Mouse (Mus musculus): ENCODE results near the gene Il1rn. TPM values are rescaled to one million over a fixed set of nuclear protein-coding genes. Genes with fewer than 3 reads are reported as not detected.

Il1rn gene
- polyA plus RNA-seq, 1 experiment from 2014 or later = 19.0 TPM

- peak within 1 kb of the TSS; percentile 60 for H3K9ac ChIP-seq (replicated peaks)
- WGBS (ENCODE audit: insufficient replicate concordance) = 3% methylated on average over 47 of the region's 47 CpGs
- TF ChIP-seq EP300 (IDR thresholded peaks at IDR 0.05; ENCODE audit: low read depth) (no peak), CTCF (IDR thresholded peaks at IDR 0.05; ENCODE audit: low read depth) (peak; percentile 40)
- peak within 1 kb of the TSS; percentile 40 for H3K27ac ChIP-seq (ENCODE audit: low read depth)
- peak; percentile 80 for DNase-seq
- H3K4me1 ChIP-seq (ENCODE audit: insufficient read depth) = 0 out of 2 replicates have a peak, but pooled peaks cover 2% of the 10 kb centered on the region
- no peaks in the 10 kb centered on the region for H3K27me3 ChIP-seq (ENCODE audit: insufficient read depth, low read length)
- peak; percentile 97 for ATAC-seq
- H3K4me2 ChIP-seq (ENCODE audit: low read depth, low read length) = peak within 1 kb of the TSS; percentile 79
- H3K4me3 ChIP-seq (ENCODE audit: low read depth, low read length) = peak within 1 kb of the TSS; percentile 50
- no peaks in the 10 kb centered on the region for H3K9me3 ChIP-seq (ENCODE audit: low read length)
- no peaks in the 10 kb centered on the region for H3K36me3 ChIP-seq (replicated peaks; ENCODE audit: insufficient read depth, low read length)
Measured at GRCm38 (mm10) chr2:24367030-24367894, 30.6 kb downstream of the Il1rn start, which contains the start of gene Psd4. Gene Psd4, plus strand, starts transcription at chr2:24367580.

DNA sequence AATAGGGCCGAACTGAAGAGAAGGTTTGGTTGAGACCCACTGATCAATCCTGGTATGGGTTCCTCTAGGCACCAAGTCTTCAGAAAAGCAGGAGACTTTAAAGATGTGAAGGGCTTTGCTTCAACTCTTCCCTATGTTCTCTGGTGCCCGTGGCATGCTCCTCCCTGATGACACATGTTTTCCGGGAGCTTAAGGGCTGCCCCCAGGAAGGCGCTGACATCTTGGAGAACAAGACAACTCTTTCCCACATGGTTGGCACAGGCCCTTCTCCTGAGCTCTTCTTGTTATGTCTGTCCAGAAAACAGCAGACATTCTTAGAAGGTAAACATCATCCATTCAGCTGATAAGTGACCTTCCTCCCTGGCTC is 31.2 kb downstream of the Il1rn start:
- no peaks in the 10 kb centered on the region for H3K27me3 ChIP-seq (ENCODE audit: insufficient read depth, low read length)
- ATAC-seq = 0 out of 2 replicates have a peak, but pooled peaks have one; percentile 0

GRCm38 (mm10) chr2:24378747-24379450 is 42.2 kb downstream of the Il1rn start:
- Histone ChIP-seq H3K36me3 (replicated peaks; ENCODE audit: insufficient read depth, low read length) (no peaks in the 10 kb centered on the region), H3K4me3 (ENCODE audit: low read depth, low read length) (no peak overlapping the region), H3K27ac (ENCODE audit: low read depth) (no peak overlapping the region), H3K9me3 (ENCODE audit: low read length) (no peaks in the 10 kb centered on the region), H3K4me1 (ENCODE audit: insufficient read depth) (peaks cover 18% of the 10 kb centered on the region), H3K9ac (replicated peaks) (no peak overlapping the region), H3K4me2 (ENCODE audit: low read depth, low read length) (no peak overlapping the region), H3K27me3 (ENCODE audit: insufficient read depth, low read length) (no peaks in the 10 kb centered on the region)
- ATAC-seq (peak; percentile 80), DNase-seq (peak; percentile 10)
- 66% methylated on average over 5 of the region's 5 CpGs for WGBS (ENCODE audit: insufficient replicate concordance)
- TF ChIP-seq CTCF (IDR thresholded peaks at IDR 0.05; ENCODE audit: low read depth) (no peak), EP300 (IDR thresholded peaks at IDR 0.05; ENCODE audit: low read depth) (no peak)

More for the DNA sequence above, 31.2 kb downstream of the Il1rn start:
- peak overlapping the region; percentile 79 for H3K4me2 ChIP-seq (ENCODE audit: low read depth, low read length)
- WGBS (ENCODE audit: insufficient replicate concordance) = 42% methylated on average over 4 of the region's 4 CpGs
- no peak for TF ChIP-seq CTCF (IDR thresholded peaks at IDR 0.05; ENCODE audit: low read depth)
- TF ChIP-seq EP300 (IDR thresholded peaks at IDR 0.05; ENCODE audit: low read depth) = no peak
- 0 out of 2 replicates have a peak, but pooled peaks cover 2% of the 10 kb centered on the region for H3K4me1 ChIP-seq (ENCODE audit: insufficient read depth)
- H3K4me3 ChIP-seq (ENCODE audit: low read depth, low read length) = peak overlapping the region; percentile 50
- H3K9ac ChIP-seq (replicated peaks) = peak overlapping the region; percentile 60
- peak; percentile 13 for DNase-seq
- H3K36me3 ChIP-seq (replicated peaks; ENCODE audit: insufficient read depth, low read length) = no peaks in the 10 kb centered on the region
- H3K9me3 ChIP-seq (ENCODE audit: low read length) = no peaks in the 10 kb centered on the region
- peak overlapping the region; percentile 40 for H3K27ac ChIP-seq (ENCODE audit: low read depth)

DNA sequence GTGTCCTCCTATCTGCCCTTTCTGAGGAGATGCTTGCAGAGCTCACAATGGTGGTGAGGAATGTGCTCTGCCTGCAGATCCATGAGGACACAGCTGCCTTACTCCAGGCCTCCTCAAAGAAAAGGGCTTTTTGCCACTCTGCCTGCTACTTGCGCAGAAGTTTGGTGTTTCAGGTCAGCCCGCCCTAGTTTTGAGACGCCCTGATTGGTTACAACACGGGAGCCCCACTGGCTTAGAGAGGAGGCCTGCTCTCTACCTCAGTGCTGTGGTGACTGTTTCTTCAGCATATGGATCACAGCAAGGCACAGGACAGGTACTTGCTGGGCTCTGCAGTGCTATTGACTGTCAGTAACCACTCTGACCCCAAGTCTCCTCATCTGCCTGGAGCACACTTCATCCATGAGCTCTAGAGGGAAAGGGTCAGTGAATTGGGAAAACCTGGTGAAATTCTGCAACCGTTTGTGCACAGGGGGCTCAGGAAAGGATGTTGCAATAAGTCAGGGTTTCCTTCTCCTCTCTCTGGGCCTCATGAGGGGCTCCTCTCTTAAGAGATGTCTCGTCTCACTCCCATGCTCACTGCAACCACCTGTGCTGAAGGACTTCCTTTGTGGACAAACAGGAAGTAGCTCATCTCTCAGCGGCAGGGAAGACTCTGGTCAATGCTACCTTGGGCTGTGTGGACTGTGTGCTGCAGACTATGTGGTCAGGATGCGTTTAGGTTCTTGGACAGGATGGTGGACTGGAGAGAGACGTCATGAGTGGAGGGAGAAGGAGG is 46.0 kb downstream of the Il1rn start:
- WGBS (ENCODE audit: insufficient replicate concordance) = 44% methylated on average over 9 of the region's 9 CpGs
- Histone ChIP-seq H3K4me1 (ENCODE audit: insufficient read depth) (peaks cover 38% of the 10 kb centered on the region), H3K4me3 (ENCODE audit: low read depth, low read length) (no peak overlapping the region)

GRCm38 (mm10) chr2:24383636-24384035 is 47.0 kb downstream of the Il1rn start:
- Histone ChIP-seq H3K4me1 (ENCODE audit: insufficient read depth) (peaks cover 37% of the 10 kb centered on the region), H3K27me3 (ENCODE audit: insufficient read depth, low read length) (no peaks in the 10 kb centered on the region), H3K9ac (replicated peaks) (no peak overlapping the region), H3K27ac (ENCODE audit: low read depth) (peak overlapping the region; percentile 39; the same call in 1 of the 2 replicates), H3K4me3 (ENCODE audit: low read depth, low read length) (no peak overlapping the region), H3K4me2 (ENCODE audit: low read depth, low read length) (no peak overlapping the region), H3K9me3 (ENCODE audit: low read length) (no peaks in the 10 kb centered on the region), H3K36me3 (replicated peaks; ENCODE audit: insufficient read depth, low read length) (no peaks in the 10 kb centered on the region)
- no peak for TF ChIP-seq EP300 (IDR thresholded peaks at IDR 0.05; ENCODE audit: low read depth)
- no peak for TF ChIP-seq CTCF (IDR thresholded peaks at IDR 0.05; ENCODE audit: low read depth)
- 43% methylated on average over 3 of the region's 3 CpGs for WGBS (ENCODE audit: insufficient replicate concordance)
- DNase-seq (no peak), ATAC-seq (no peak)

More for the DNA sequence above, 46.0 kb downstream of the Il1rn start:
- Histone ChIP-seq H3K4me2 (ENCODE audit: low read depth, low read length) (peak overlapping the region; percentile 18; the same call in 1 of the 2 replicates), H3K27ac (ENCODE audit: low read depth) (no peak overlapping the region), H3K36me3 (replicated peaks; ENCODE audit: insufficient read depth, low read length) (no peaks in the 10 kb centered on the region), H3K9ac (replicated peaks) (no peak overlapping the region), H3K9me3 (ENCODE audit: low read length) (no peaks in the 10 kb centered on the region), H3K27me3 (ENCODE audit: insufficient read depth, low read length) (no peaks in the 10 kb centered on the region)
- no peak for DNase-seq
- no peak for ATAC-seq
- no peak for TF ChIP-seq CTCF (IDR thresholded peaks at IDR 0.05; ENCODE audit: low read depth)
- TF ChIP-seq EP300 (IDR thresholded peaks at IDR 0.05; ENCODE audit: low read depth) = no peak
